Mouse (Mus musculus): ENCODE results near the gene Steap4. TPM values are rescaled to one million over a fixed set of nuclear protein-coding genes. Genes with fewer than 3 reads are reported as not detected.

Gene Steap4
- polyA plus RNA-seq (2012; rRNA removed), result 0.29 and 1.2 TPM in 2 replicates

GRCm38 (mm10) chr5:7960176-7960575, at the start of gene Steap4:
TSS of gene Steap4 (plus strand) at chr5:7960457.

Other genes starting within 250 kb of the Steap4 start
- gene Sri, start 85.6 kb downstream of the Steap4 start, polyA plus RNA-seq (2012; rRNA removed), result 89.4 and 107 TPM in 2 replicates